In the genomic region with DNA sequence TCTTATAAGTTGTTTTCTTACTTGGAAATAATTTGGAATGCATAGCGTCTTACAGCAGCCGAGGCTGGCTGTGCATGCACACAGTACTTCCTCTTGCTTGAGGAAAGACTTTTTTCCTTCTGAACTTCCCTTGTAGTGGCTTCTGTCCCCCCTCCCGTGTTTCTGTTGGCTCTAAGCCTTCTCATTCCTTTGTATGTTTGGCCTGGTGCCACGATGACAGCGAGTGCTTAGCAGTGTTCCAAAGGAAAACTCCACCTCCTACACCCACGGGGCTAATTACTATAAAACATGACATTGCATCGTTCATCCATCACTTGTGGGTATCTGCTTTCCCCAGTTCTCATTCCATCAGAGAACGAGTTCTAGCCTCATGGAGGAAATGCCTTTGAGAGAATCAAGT, we compare ENCODE assay signal across 8 mouse cellular contexts. TPM values are rescaled to one million over a fixed set of nuclear protein-coding genes. Genes with fewer than 3 reads are reported as not detected.
DNase-seq lines count a peak whose midpoint lies in the region; ATAC-seq lines count a peak whose summit lies in the region.
"Had no signal": no experiment of that assay in that cellular context is flagged by ENCODE, and none has a peak within 500 bp of the region (broad histone marks: within the 10 kb centered on the region; RNA-seq: fewer than 3 reads in every experiment).

Gene Tnfsf18 (plus strand): TSS at position 313 of the 400 bp plus-strand sequence.

- H3K9ac ChIP-seq in hindbrain, embryonic 16.5 days (ENCODE audit: low read depth, low read length) = no peak within 1 kb of the TSS
- H3K9ac ChIP-seq in stomach, embryonic 15.5 days = no peak within 1 kb of the TSS

- WGBS in hindbrain, embryonic 16.5 days = 35% methylated on average over 8 of the region's 8 CpGs
- WGBS in stomach, embryonic 15.5 days = 30% methylated on average over 8 of the region's 8 CpGs

- no peak within 1 kb of the TSS for H3K4me3 ChIP-seq in hindbrain, embryonic 16.5 days (ENCODE audit: low read length)
- H3K4me3 ChIP-seq in stomach, embryonic 15.5 days (replicated peaks) = no peak within 1 kb of the TSS

- ATAC-seq in hindbrain, embryonic 16.5 days = peak; percentile 61
- peak; percentile 43; the same call in 1 of the 2 replicates for ATAC-seq in stomach, embryonic 15.5 days (ENCODE audit: insufficient read depth, low FRiP score, low read depth)

- H3K27ac ChIP-seq in hindbrain, embryonic 16.5 days (ENCODE audit: low read depth, low read length) = no peak within 1 kb of the TSS
- H3K27ac ChIP-seq in stomach, embryonic 15.5 days = no peak within 1 kb of the TSS

- H3K9me3 ChIP-seq in hindbrain, embryonic 16.5 days (ENCODE audit: control insufficient read depth, low read length) = no peaks in the 10 kb centered on the region
- H3K9me3 ChIP-seq in stomach, embryonic 15.5 days = no peaks in the 10 kb centered on the region

- no peaks in the 10 kb centered on the region for H3K27me3 ChIP-seq in hindbrain, embryonic 16.5 days (replicated peaks; ENCODE audit: control insufficient read depth, insufficient read depth, low read length)
- H3K27me3 ChIP-seq in stomach, embryonic 15.5 days (replicated peaks) = no peaks in the 10 kb centered on the region

- no peaks in the 10 kb centered on the region for H3K4me1 ChIP-seq in hindbrain, embryonic 16.5 days (ENCODE audit: control insufficient read depth, insufficient read depth, low read depth, low read length)
- no peaks in the 10 kb centered on the region for H3K4me1 ChIP-seq in stomach, embryonic 15.5 days

- DNase-seq in urinary bladder, postnatal 14 days (ENCODE audit: low spot score) = peak; percentile 60
- DNase-seq in urinary bladder, postnatal 10 days (ENCODE audit: low spot score) = no peak
- DNase-seq in gastrocnemius, adult 8-10 months (ENCODE audit: low spot score in 2 of 2) = peak; percentile 46 to 47
- DNase-seq in lung, adult 18-20 months = peak; percentile 48 to 63
- DNase-seq in frontal cortex, postnatal 36 days (ENCODE audit: low spot score in 2 of 2) = no peak

- H3K4me2 ChIP-seq in hindbrain, embryonic 16.5 days (ENCODE audit: low read length) = no peak within 1 kb of the TSS; the same call in 1 of the 2 replicates
- no peak within 1 kb of the TSS for H3K4me2 ChIP-seq in stomach, embryonic 15.5 days

- H3K36me3 ChIP-seq in hindbrain, embryonic 16.5 days (ENCODE audit: control insufficient read depth, insufficient read depth, low read length) = no peaks in the 10 kb centered on the region
- H3K36me3 ChIP-seq in stomach, embryonic 15.5 days = no peaks in the 10 kb centered on the region

RNA-seq across cellular contexts. Expression of gene Tnfsf18, which starts in this region (rescaled TPM):
- under 1 TPM in 1 of 4 experiments, not detected in 3; 0.15 TPM for total RNA-seq in gastrocnemius, adult 8-10 months (2022)
- 0.12 TPM in 1 of 2 replicates, not detected in the other for polyA plus RNA-seq in hindbrain, embryonic 16.5 days (2015; fragmentation: Nextera tagmentation; extraction: Ambion mirVana)
- 0.12 TPM in 1 of 2 replicates, not detected in the other for polyA plus RNA-seq in stomach, embryonic 15.5 days (2015; fragmentation: Nextera tagmentation; extraction: Ambion mirVana)
- total RNA-seq: left cerebral cortex, adult 18-20 months had no signal

Comparison
In these comparisons a context has a peak if more than half of its experiments do, and no peak if none do; other contexts are left out.
1. DNase-seq: peak in urinary bladder, postnatal 14 days (single experiment) and lung, adult 18-20 months (2 of 2); none in urinary bladder, postnatal 10 days (single experiment) and frontal cortex, postnatal 36 days (0 of 2).
2. Peak in DNase-seq in gastrocnemius, adult 8-10 months; RNA of the gene not detected or under 1 TPM.
3. Peak in ATAC-seq in hindbrain, embryonic 16.5 days; RNA of the gene not detected or under 1 TPM.
4. Peak in ATAC-seq in stomach, embryonic 15.5 days; RNA of the gene not detected or under 1 TPM.